Mouse (Mus musculus) MEL (cell line): ENCODE measurements around the gene Pla2g5. TPM values are rescaled to one million over a fixed set of nuclear protein-coding genes. Genes with fewer than 3 reads are reported as not detected.

Experiments
- DNase-seq: peaks from one replicate; pipeline ENCODE4 v3.0.0; 2011; ENCODE audit warnings: low read depth, low spot score
- H3K27ac ChIP-seq: 2 replicates; pipeline ENCODE4 v1.5.1; 2012; ENCODE audit warnings: low read depth, mild to moderate bottlenecking, control low read depth, low read length, moderate library complexity; ENCODE audit not compliant: control insufficient read depth
- H3K27me3 ChIP-seq, 2 experiments: fragments of 150-350 bp in 1 of 2; sonication (generic) in 1 of 2; 2 replicates each; pipeline ENCODE4 v1.6.1; 2012; ENCODE audit warnings: low read length in 2 of 2, mild to moderate bottlenecking in 2 of 2, improper control_type of control experiment in 1 of 2, moderate library complexity in 1 of 2; ENCODE audit not compliant: insufficient read depth in 2 of 2, control insufficient read depth in 1 of 2
- H3K36me3 ChIP-seq, 2 experiments: 2 replicates each; pipeline ENCODE4 v1.6.1; 2012 to 2014; ENCODE audit warnings: low read length in 2 of 2, improper control_type of control experiment in 1 of 2, inconsistent platforms in 1 of 2, mild to moderate bottlenecking in 1 of 2; ENCODE audit not compliant: insufficient read depth in 2 of 2, control insufficient read depth in 1 of 2
- H3K4me1 ChIP-seq, 2 experiments: fragments of 150-350 bp in 1 of 2; sonication (generic) in 1 of 2; 2 replicates each; pipeline ENCODE4 v1.6.1; 2012; ENCODE audit warnings: low read length in 2 of 2, improper control_type of control experiment in 1 of 2, mild to moderate bottlenecking in 1 of 2; ENCODE audit not compliant: insufficient read depth in 2 of 2, control insufficient read depth in 1 of 2
- H3K4me3 ChIP-seq, 2 experiments: fragments of 150-350 bp in 1 of 2; sonication (generic) in 1 of 2; 2 replicates each; pipeline ENCODE4 v1.5.1; 2012; ENCODE audit warnings: low read depth in 2 of 2, low read length in 2 of 2, mild to moderate bottlenecking in 2 of 2, moderate library complexity in 2 of 2, control low read depth in 1 of 2, improper control_type of control experiment in 1 of 2; ENCODE audit not compliant: control insufficient read depth in 1 of 2, insufficient read depth in 1 of 2
- H3K79me2 ChIP-seq: 2 replicates; pipeline ENCODE4 v1.6.1; 2012; ENCODE audit warnings: mild to moderate bottlenecking, low read length, moderate library complexity; ENCODE audit not compliant: control insufficient read depth, poor library complexity, insufficient read depth
- H3K9ac ChIP-seq: 2 replicates; pipeline ENCODE4 v1.6.1; 2012; ENCODE audit warnings: low read depth, mild to moderate bottlenecking, control low read depth, low read length, moderate library complexity; ENCODE audit not compliant: control insufficient read depth, poor library complexity, severe bottlenecking
- H3K9me3 ChIP-seq: fragments of 150-350 bp; sonication (generic); replicated peaks from 2 replicates; pipeline ENCODE4 v1.6.1; 2012; ENCODE audit warnings: mild to moderate bottlenecking, low read length, improper control_type of control experiment, moderate library complexity; ENCODE audit not compliant: insufficient read depth
- E2F4 ChIP-seq: IDR thresholded peaks from 2 replicates; pipeline ENCODE4 v1.6.1; 2011; ENCODE audit warnings: low read depth, low read length, improper control_type of control experiment, borderline replicate concordance
- ELF1 ChIP-seq: IDR thresholded peaks from 2 replicates; pipeline ENCODE4 v1.6.1; 2014; ENCODE audit warnings: low read depth, mild to moderate bottlenecking, inconsistent platforms, low read length, improper control_type of control experiment, moderate library complexity
- EP300 ChIP-seq, 2 experiments: IDR thresholded peaks; 2 replicates each; pipeline ENCODE4 v1.6.1; 2011; ENCODE audit warnings: improper control_type of control experiment in 2 of 2, low read length in 2 of 2, low read depth in 1 of 2, mild to moderate bottlenecking in 1 of 2
- GABPA ChIP-seq: IDR thresholded peaks from 2 replicates; pipeline ENCODE4 v1.6.1; 2012; ENCODE audit warnings: low read depth, mild to moderate bottlenecking, inconsistent platforms, low read length, improper control_type of control experiment, moderate library complexity
- GATA1 ChIP-seq: IDR thresholded peaks from 2 replicates; pipeline ENCODE4 v1.6.1; 2011; ENCODE audit warnings: low read depth, low read length, improper control_type of control experiment
- KAT2A ChIP-seq: conservative IDR thresholded peaks from 2 replicates; pipeline ENCODE4 v1.6.1; 2012; ENCODE audit warnings: low read depth, low read length, improper control_type of control experiment, inconsistent platforms
- MAFK ChIP-seq: IDR thresholded peaks from 2 replicates; pipeline ENCODE4 v1.6.1; 2011; ENCODE audit warnings: low read depth, mild to moderate bottlenecking, low read length, improper control_type of control experiment, borderline replicate concordance
- MAZ ChIP-seq: IDR thresholded peaks from 2 replicates; pipeline ENCODE4 v1.6.1; 2012; ENCODE audit warnings: low read depth, mild to moderate bottlenecking, inconsistent platforms, low read length, improper control_type of control experiment
- MYB ChIP-seq: IDR thresholded peaks from 2 replicates; pipeline ENCODE4 v1.6.1; 2011; ENCODE audit warnings: mild to moderate bottlenecking, low read depth, low read length, improper control_type of control experiment
- NELFE ChIP-seq: IDR thresholded peaks from 2 replicates; pipeline ENCODE4 v1.6.1; 2011; ENCODE audit warnings: low read depth, low read length, improper control_type of control experiment
- POLR2A ChIP-seq, 2 experiments: IDR thresholded peaks; 2 replicates each; pipeline ENCODE4 v1.6.1; 2011 to 2012; ENCODE audit warnings: low read length in 2 of 2, mild to moderate bottlenecking in 2 of 2, control low read depth in 1 of 2, improper control_type of control experiment in 1 of 2, low read depth in 1 of 2, moderate library complexity in 1 of 2; ENCODE audit not compliant: control insufficient read depth in 1 of 2, insufficient read depth in 1 of 2, poor library complexity in 1 of 2
- POLR2AphosphoS2 ChIP-seq: IDR thresholded peaks from 2 replicates; pipeline ENCODE4 v1.6.1; 2011; ENCODE audit warnings: low read length, improper control_type of control experiment
- RAD21 ChIP-seq: IDR thresholded peaks from 2 replicates; pipeline ENCODE4 v1.6.1; 2011; ENCODE audit warnings: mild to moderate bottlenecking, low read depth, low read length, improper control_type of control experiment
- RCOR1 ChIP-seq: IDR thresholded peaks from 2 replicates; pipeline ENCODE4 v1.6.1; 2012; ENCODE audit warnings: low read depth, mild to moderate bottlenecking, inconsistent platforms, low read length, improper control_type of control experiment
- SIN3A ChIP-seq: IDR thresholded peaks from 2 replicates; pipeline ENCODE4 v1.6.1; 2012; ENCODE audit warnings: low read length, improper control_type of control experiment, inconsistent platforms
- USF1 ChIP-seq: IDR thresholded peaks from 2 replicates; pipeline ENCODE4 v1.6.1; 2014; ENCODE audit warnings: low read depth, mild to moderate bottlenecking, inconsistent platforms, low read length, improper control_type of control experiment, moderate library complexity
- USF2 ChIP-seq, 2 experiments: IDR thresholded peaks; 2 replicates each; pipeline ENCODE4 v1.6.1; 2011 to 2012; ENCODE audit warnings: improper control_type of control experiment in 2 of 2, low read length in 2 of 2, borderline replicate concordance in 1 of 2, inconsistent platforms in 1 of 2, low read depth in 1 of 2, mild to moderate bottlenecking in 1 of 2; ENCODE audit not compliant: insufficient read depth in 1 of 2
- ZC3H11A ChIP-seq: IDR thresholded peaks from 2 replicates; pipeline ENCODE4 v1.6.1; 2012; ENCODE audit warnings: low read depth, mild to moderate bottlenecking, inconsistent platforms, low read length, improper control_type of control experiment
- ZKSCAN1 ChIP-seq: IDR thresholded peaks from 2 replicates; pipeline ENCODE4 v1.6.1; 2012; ENCODE audit warnings: low read depth, mild to moderate bottlenecking, inconsistent platforms, low read length, improper control_type of control experiment, moderate library complexity
- ZMIZ1 ChIP-seq: IDR thresholded peaks from 2 replicates; pipeline ENCODE4 v1.6.1; 2012; ENCODE audit warnings: low read depth, mild to moderate bottlenecking, inconsistent platforms, low read length, improper control_type of control experiment, moderate library complexity
- ZNF384 ChIP-seq: IDR thresholded peaks from 2 replicates; pipeline ENCODE4 v1.6.1; 2012; ENCODE audit warnings: low read depth, mild to moderate bottlenecking, inconsistent platforms, low read length, improper control_type of control experiment
- polyA plus RNA-seq, 2 experiments: library from polyadenylated mRNA; stranded (reverse) in 1 of 2; unstranded in 1 of 2; fragments of >175 nt in 1 of 2; fragments of >200 nt in 1 of 2; gene quantifications; 2 replicates each; pipeline versions ENCODE4 v1.2.1 to v1.2.4; 2012; ENCODE audit warnings: low replicate concordance in 2 of 2, low read depth in 1 of 2; ENCODE audit not compliant: insufficient read length in 2 of 2, insufficient read depth in 1 of 2, missing spikeins in 1 of 2
- total RNA-seq: library from RNA; depleted of rRNA; stranded (reverse); fragments of 300-350 nt; gene quantifications from 2 replicates; pipeline ENCODE4 v1.2.3, GENCODE M21; 2012

The Pla2g5 gene
- total and polyA plus RNA-seq, 3 experiments, result not detected

GRCm38 (mm10) chr4:138788381-138788780 is 74.9 kb downstream of the Pla2g5 start:
- TF ChIP-seq SIN3A (no peak), ZC3H11A (no peak), USF1 (no peak), ZKSCAN1 (no peak), POLR2AphosphoS2 (no peak), MAZ (no peak), E2F4 (no peak), MYB (no peak), ELF1 (no peak), ZNF384 (no peak), RCOR1 (no peak), ZMIZ1 (no peak), RAD21 (no peak), MAFK (no peak), GABPA (no peak), NELFE (no peak), KAT2A (no peak)
- TF ChIP-seq, all 39 proteins: peak for 0
- no peak for DNase-seq
- Histone ChIP-seq H3K79me2 (no peaks in the 10 kb centered on the region), H3K36me3 (no peaks in the 10 kb centered on the region), H3K4me1 (no peaks in the 10 kb centered on the region), H3K27ac (no peak overlapping the region), H3K4me3 (no peak overlapping the region), H3K27me3 (no peaks in the 10 kb centered on the region), H3K9me3 (no peaks in the 10 kb centered on the region), H3K9ac (no peak overlapping the region)

- DNase-seq, result no peak
- Histone ChIP-seq H3K36me3 (no peaks in the 10 kb centered on the region), H3K79me2 (no peaks in the 10 kb centered on the region), H3K27me3 (no peaks in the 10 kb centered on the region), H3K27ac (no peak overlapping the region), H3K9ac (no peak overlapping the region), H3K9me3 (no peaks in the 10 kb centered on the region), H3K4me1 (no peaks in the 10 kb centered on the region)
- no peak for TF ChIP-seq GATA1
- TF ChIP-seq ZMIZ1, result no peak
- no peak for TF ChIP-seq USF2 (IDR thresholded peaks at IDR 0.05; ENCODE audit: borderline replicate concordance in 1 of 2, insufficient read depth in 1 of 2, low read depth in 1 of 2, low read length in 2 of 2)
- TF ChIP-seq EP300 (IDR thresholded peaks at IDR 0.05; ENCODE audit: low read depth in 1 of 2, low read length in 2 of 2), result no peak
- TF ChIP-seq RAD21, result no peak
- no peak for TF ChIP-seq POLR2A (IDR thresholded peaks at IDR 0.05; ENCODE audit: control insufficient read depth in 1 of 2, insufficient read depth in 1 of 2, low read depth in 1 of 2, low read length in 2 of 2, poor library complexity in 1 of 2)
- TF ChIP-seq, all 39 proteins: peak for 0
- H3K4me3 ChIP-seq, result no peak overlapping the region
These were observed 77.1 kb downstream of the Pla2g5 start for GRCm38 (mm10) chr4:138786141-138786540.
